Mouse (Mus musculus) CH12.LX (cell line): ENCODE measurements around the gene Adgrl3. TPM values are rescaled to one million over a fixed set of nuclear protein-coding genes. Genes with fewer than 3 reads are reported as not detected.

Source experiments
- DNase-seq: peaks from one replicate; pipeline ENCODE4 v3.0.0-alpha.2; 2013; ENCODE audit errors: extremely low read depth
- H3K27ac ChIP-seq: 2 replicates; pipeline ENCODE4 v1.5.1; 2012; ENCODE audit warnings: low read depth, mild to moderate bottlenecking, control low read depth, moderate library complexity; ENCODE audit not compliant: insufficient read depth
- H3K27me3 ChIP-seq: replicated peaks from 2 replicates; pipeline ENCODE3; 2012; ENCODE audit warnings: inconsistent platforms
- H3K36me3 ChIP-seq, 2 experiments: replicated peaks in 1 of 2; 2 replicates each; pipeline versions ENCODE3 to v1.6.1; 2012; ENCODE audit warnings: inconsistent platforms in 1 of 2, low read length in 1 of 2, mild to moderate bottlenecking in 1 of 2, mixed read lengths in 1 of 2, moderate library complexity in 1 of 2; ENCODE audit not compliant: control insufficient read depth in 1 of 2, insufficient read depth in 1 of 2
- H3K4me1 ChIP-seq, 2 experiments: 2 replicates each; pipeline ENCODE4 v1.6.1; 2012; ENCODE audit warnings: inconsistent platforms in 1 of 2, moderate library complexity in 1 of 2; ENCODE audit not compliant: insufficient read depth in 2 of 2, control insufficient read depth in 1 of 2
- H3K4me2 ChIP-seq: 2 replicates; pipeline ENCODE4 v1.6.1; 2012; ENCODE audit warnings: low read depth, mild to moderate bottlenecking, control low read depth; ENCODE audit not compliant: poor library complexity, insufficient read depth, severe bottlenecking
- H3K4me3 ChIP-seq, 3 experiments: fragments of 150-350 bp in 1 of 3; sonication (generic) in 1 of 3; replicated peaks in 1 of 3; 2 replicates each; pipeline versions ENCODE3 to v1.5.1; 2011 to 2012; ENCODE audit warnings: low read depth in 2 of 3, low read length in 2 of 3, mild to moderate bottlenecking in 2 of 3, moderate library complexity in 2 of 3, control low read depth in 1 of 3, improper control_type of control experiment in 1 of 3, inconsistent platforms in 1 of 3, mixed read lengths in 1 of 3; ENCODE audit not compliant: poor library complexity in 1 of 3
- H3K79me2 ChIP-seq: replicated peaks from 2 replicates; pipeline ENCODE4 v1.6.1; 2012; ENCODE audit warnings: mild to moderate bottlenecking, moderate library complexity; ENCODE audit not compliant: control insufficient read depth, poor library complexity, insufficient read depth, severe bottlenecking; ENCODE audit errors: extremely low read depth
- H3K9ac ChIP-seq: 2 replicates; pipeline ENCODE4 v1.6.1; 2012; ENCODE audit warnings: low read depth, mild to moderate bottlenecking, control low read depth, moderate library complexity; ENCODE audit not compliant: insufficient read depth
- H3K9me3 ChIP-seq: replicated peaks from 2 replicates; pipeline ENCODE3; 2012; ENCODE audit warnings: low read length, inconsistent platforms, mixed read lengths
- BHLHE40 ChIP-seq: IDR thresholded peaks from 2 replicates; pipeline ENCODE4 v1.6.1; 2011; ENCODE audit warnings: mild to moderate bottlenecking, low read depth, low read length, improper control_type of control experiment
- E2F4 ChIP-seq: IDR thresholded peaks from 2 replicates; pipeline ENCODE4 v1.6.1; 2011; ENCODE audit warnings: low read depth, low read length, improper control_type of control experiment; ENCODE audit not compliant: insufficient replicate concordance
- HCFC1 ChIP-seq: IDR thresholded peaks from 2 replicates; pipeline ENCODE4 v1.6.1; 2012; ENCODE audit warnings: low read depth, mild to moderate bottlenecking, inconsistent platforms, low read length, improper control_type of control experiment
- MAFK ChIP-seq: IDR thresholded peaks from 2 replicates; pipeline ENCODE4 v1.6.1; 2011; ENCODE audit warnings: low read length, improper control_type of control experiment; ENCODE audit not compliant: insufficient replicate concordance
- MAX ChIP-seq: IDR thresholded peaks from 2 replicates; pipeline ENCODE4 v1.6.1; 2011; ENCODE audit warnings: low read length, improper control_type of control experiment
- MEF2A ChIP-seq: IDR thresholded peaks from 2 replicates; pipeline ENCODE4 v1.6.1; 2014; ENCODE audit warnings: low read depth, mild to moderate bottlenecking, inconsistent platforms, low read length, improper control_type of control experiment, borderline replicate concordance
- MYC ChIP-seq: IDR thresholded peaks from 2 replicates; pipeline ENCODE4 v1.6.1; 2011; ENCODE audit warnings: low read depth, mild to moderate bottlenecking, improper control_type of control experiment, low read length
- NELFE ChIP-seq: IDR thresholded peaks from 2 replicates; pipeline ENCODE4 v1.6.1; 2011; ENCODE audit warnings: low read depth, low read length, improper control_type of control experiment
- PAX5 ChIP-seq: IDR thresholded peaks from 2 replicates; pipeline ENCODE4 v1.6.1; 2012; ENCODE audit warnings: low read length, inconsistent platforms, mixed read lengths
- POLR2AphosphoS2 ChIP-seq: IDR thresholded peaks from 2 replicates; pipeline ENCODE4 v1.6.1; 2011; ENCODE audit warnings: low read depth, low read length, improper control_type of control experiment
- RAD21 ChIP-seq: IDR thresholded peaks from 2 replicates; pipeline ENCODE4 v1.6.1; 2011; ENCODE audit warnings: low read depth, mild to moderate bottlenecking, low read length, improper control_type of control experiment, moderate library complexity
- SIN3A ChIP-seq: IDR thresholded peaks from 2 replicates; pipeline ENCODE4 v1.6.1; 2012; ENCODE audit warnings: low read length, improper control_type of control experiment, inconsistent platforms
- UBTF ChIP-seq: IDR thresholded peaks from 2 replicates; pipeline ENCODE4 v1.6.1; 2012; ENCODE audit warnings: low read depth, mild to moderate bottlenecking, inconsistent platforms, low read length, improper control_type of control experiment, moderate library complexity
- USF1 ChIP-seq: IDR thresholded peaks from 2 replicates; pipeline ENCODE4 v1.6.1; 2014; ENCODE audit warnings: low read depth, mild to moderate bottlenecking, inconsistent platforms, low read length, improper control_type of control experiment
- USF2 ChIP-seq: conservative IDR thresholded peaks from 2 replicates; pipeline ENCODE4 v1.6.1; 2011; ENCODE audit warnings: low read depth, low read length, improper control_type of control experiment
- ZKSCAN1 ChIP-seq: IDR thresholded peaks from 2 replicates; pipeline ENCODE4 v1.6.1; 2012; ENCODE audit warnings: low read depth, inconsistent platforms, low read length, improper control_type of control experiment, borderline replicate concordance
- ZMIZ1 ChIP-seq: IDR thresholded peaks from 2 replicates; pipeline ENCODE4 v1.6.1; 2012; ENCODE audit warnings: low read depth, mild to moderate bottlenecking, inconsistent platforms, low read length, improper control_type of control experiment
- ZNF384 ChIP-seq: IDR thresholded peaks from 2 replicates; pipeline ENCODE4 v1.6.1; 2012; ENCODE audit warnings: low read depth, low read length, improper control_type of control experiment, inconsistent platforms
- dilution Hi-C: fragments of 300-500 bp; cut with MboI; formaldehyde crosslinking; loops from 2 replicates; pipeline ENCODE4 v1.14.3; 2020; ENCODE audit warnings: low sequenced_read_pairs; ENCODE audit not compliant: extremely low pct_unique_long_range_greater_than_20kb, extremely low pct_ligation_motif_present
- in situ Hi-C: fragments of 300-500 bp; cut with MboI; formaldehyde crosslinking; loops from 3 replicates; pipeline ENCODE4 v1.14.3; 2019; ENCODE audit warnings: low sequenced_read_pairs, low pct_ligation_motif_present, low pct_unique_long_range_greater_than_20kb, mixed read lengths
- polyA plus RNA-seq: library from polyadenylated mRNA; unstranded; fragments of >175 nt; gene quantifications from 2 replicates; pipeline ENCODE4 v1.2.1, GENCODE M21; 2012; ENCODE audit warnings: low read depth; ENCODE audit not compliant: insufficient read length
- total RNA-seq, 2 experiments: library from RNA; depleted of rRNA; stranded (reverse); fragments of 300-350 nt in 1 of 2; fragments of >200 nt in 1 of 2; gene quantifications; 2 replicates each; pipeline ENCODE4 v1.2.3; 2012 to 2014

Adgrl3 gene
- total and polyA plus RNA-seq, 3 experiments = 0.13 TPM; not detected in 2

DNA sequence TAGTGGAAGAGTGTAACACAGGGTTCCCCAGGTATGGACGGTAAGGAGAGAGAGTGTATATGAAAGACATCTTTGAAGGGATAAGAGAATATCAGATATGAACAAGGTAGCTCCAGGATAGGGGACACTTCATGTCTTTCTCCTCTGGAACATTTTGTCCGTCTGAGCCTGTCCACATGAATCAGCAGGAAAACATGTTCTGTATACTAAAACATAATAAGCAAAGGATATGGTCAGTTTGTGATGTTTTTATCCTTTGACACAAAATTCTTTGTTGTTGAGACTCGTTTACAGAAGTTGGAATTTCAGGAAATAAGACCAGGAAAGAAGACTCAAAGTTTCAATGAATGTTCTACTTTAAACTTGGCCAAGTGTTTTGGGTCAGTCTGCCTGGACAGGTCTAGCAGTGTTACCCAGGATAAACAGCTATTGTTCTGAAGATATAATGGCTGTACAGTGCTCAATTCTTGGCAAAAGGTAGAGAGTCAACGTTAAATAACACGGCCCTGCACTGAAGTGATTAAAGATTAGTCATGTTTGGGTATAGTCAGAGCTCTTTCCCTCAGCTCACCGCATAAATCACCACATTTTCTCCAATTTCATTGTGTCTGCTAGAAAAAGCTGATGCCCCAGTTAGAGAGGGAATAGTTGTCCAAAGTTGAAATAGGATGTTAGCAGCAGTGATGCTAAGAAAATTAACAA lies 255.6 kb downstream of the Adgrl3 start:
- Histone ChIP-seq H3K4me1 (no peaks in the 10 kb centered on the region), H3K4me3 (no peak overlapping the region), H3K27ac (no peak overlapping the region), H3K4me2 (no peak overlapping the region), H3K27me3 (no peaks in the 10 kb centered on the region), H3K9me3 (no peaks in the 10 kb centered on the region), H3K79me2 (no peaks in the 10 kb centered on the region), H3K9ac (no peak overlapping the region), H3K36me3 (no peaks in the 10 kb centered on the region)
- in situ Hi-C loops = no loop called here
- TF ChIP-seq USF2 (no peak), UBTF (no peak), SIN3A (no peak), MAFK (no peak), E2F4 (no peak), MEF2A (no peak)
- no peak for DNase-seq
- dilution Hi-C loops = no loop called here

DNA sequence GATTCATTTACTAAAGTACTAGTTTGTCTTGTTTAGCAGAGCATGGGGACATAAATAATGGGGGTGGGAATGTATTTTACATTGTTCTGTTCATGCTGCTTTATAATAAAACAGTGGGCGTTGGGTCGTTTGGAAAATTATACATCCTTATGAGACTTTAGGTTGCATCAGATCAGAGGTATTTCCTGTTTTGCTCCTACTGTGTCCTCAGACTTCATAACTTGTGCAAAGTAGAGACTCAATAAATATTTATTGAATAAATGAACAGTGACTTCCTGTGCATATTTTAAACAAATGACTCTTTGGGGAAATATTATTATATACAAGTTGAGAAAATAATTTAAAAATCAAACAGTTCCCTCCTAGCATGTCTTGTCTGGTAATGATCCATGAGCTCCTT lies 259.3 kb downstream of the Adgrl3 start:
- no peaks in the 10 kb centered on the region for H3K79me2 ChIP-seq
- H3K9me3 ChIP-seq = no peaks in the 10 kb centered on the region
- no peaks in the 10 kb centered on the region for H3K36me3 ChIP-seq
- H3K4me3 ChIP-seq = no peak overlapping the region
- no peak overlapping the region for H3K27ac ChIP-seq
- no peak overlapping the region for H3K4me2 ChIP-seq
- no peak for DNase-seq
- in situ Hi-C loops (no loop called here), dilution Hi-C loops (no loop called here)
- no peaks in the 10 kb centered on the region for H3K27me3 ChIP-seq
- no peaks in the 10 kb centered on the region for H3K4me1 ChIP-seq
- H3K9ac ChIP-seq = no peak overlapping the region
- TF ChIP-seq E2F4 = no peak
- no peak for TF ChIP-seq MYC
- TF ChIP-seq MEF2A = no peak
- TF ChIP-seq ZNF384 = no peak
- TF ChIP-seq ZKSCAN1 = no peak
- TF ChIP-seq POLR2AphosphoS2 = no peak
- no peak for TF ChIP-seq BHLHE40
- no peak for TF ChIP-seq NELFE
- TF ChIP-seq PAX5 = no peak
- TF ChIP-seq USF1 = no peak
- TF ChIP-seq ZMIZ1 = no peak
- TF ChIP-seq MAFK = no peak
- no peak for TF ChIP-seq MAX
- TF ChIP-seq HCFC1 = no peak
- no peak for TF ChIP-seq RAD21
